Mouse (Mus musculus) embryonic fibroblast, embryonic 13.5 days (primary cell): ENCODE measurements at regions not wholly inside any gene's neighbourhood (a gene's known extent, or its start where the extent isn't known, plus 50 kb on each side); places are given as distances from the start of the nearest gene placed in this dataset.
A peak's percentile ranks its signal among the peaks of the same experiment; 100 is the strongest.

Experiments
- H3K27ac ChIP-seq: 2 replicates; pipeline ENCODE4 v1.5.1; 2012; ENCODE audit warnings: low read length, control low read depth, inconsistent platforms; ENCODE audit not compliant: insufficient read depth
- H3K4me1 ChIP-seq: 2 replicates; pipeline ENCODE4 v1.6.1; 2011; ENCODE audit warnings: low read length; ENCODE audit not compliant: control insufficient read depth, insufficient read depth
- H3K4me3 ChIP-seq: 2 replicates; pipeline ENCODE4 v1.5.1; 2011; ENCODE audit warnings: mild to moderate bottlenecking, control low read depth, low read length; ENCODE audit not compliant: insufficient read depth
- CTCF ChIP-seq: IDR thresholded peaks from 2 replicates; pipeline ENCODE4 v1.5.1; 2011; ENCODE audit warnings: mild to moderate bottlenecking, control low read depth, low read length, moderate library complexity, borderline replicate concordance; ENCODE audit not compliant: insufficient read depth
- POLR2A ChIP-seq: IDR thresholded peaks from 2 replicates; pipeline ENCODE4 v1.6.1; 2011; ENCODE audit warnings: low read depth, mild to moderate bottlenecking, control low read depth, low read length, moderate library complexity

DNA sequence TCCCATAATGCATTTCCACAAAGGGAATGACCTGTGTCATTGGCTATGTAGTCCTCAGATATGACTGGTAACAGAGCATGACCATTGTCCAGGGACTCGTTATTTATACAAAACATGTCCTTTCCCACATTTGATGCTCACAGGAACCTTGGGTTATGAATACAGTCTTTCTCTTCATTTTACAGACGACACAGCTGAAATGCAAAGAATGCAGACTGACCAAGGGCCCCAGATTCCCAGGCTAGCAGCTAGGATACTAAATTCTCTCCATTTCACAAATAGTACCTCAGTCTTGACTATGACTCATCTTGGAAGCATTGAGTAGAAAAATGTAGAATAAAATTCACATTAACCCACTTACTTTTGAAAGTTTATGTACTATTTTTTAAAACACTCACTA, 182.7 kb upstream of the Sox4 start:
- H3K4me3 ChIP-seq: no peak overlapping the region
- H3K4me1 ChIP-seq: peaks cover 2% of the 10 kb centered on the region; the same call in 1 of the 2 replicates
- H3K27ac ChIP-seq: peak overlapping the region; percentile 77
- TF ChIP-seq CTCF (no peak), POLR2A (no peak)

DNA sequence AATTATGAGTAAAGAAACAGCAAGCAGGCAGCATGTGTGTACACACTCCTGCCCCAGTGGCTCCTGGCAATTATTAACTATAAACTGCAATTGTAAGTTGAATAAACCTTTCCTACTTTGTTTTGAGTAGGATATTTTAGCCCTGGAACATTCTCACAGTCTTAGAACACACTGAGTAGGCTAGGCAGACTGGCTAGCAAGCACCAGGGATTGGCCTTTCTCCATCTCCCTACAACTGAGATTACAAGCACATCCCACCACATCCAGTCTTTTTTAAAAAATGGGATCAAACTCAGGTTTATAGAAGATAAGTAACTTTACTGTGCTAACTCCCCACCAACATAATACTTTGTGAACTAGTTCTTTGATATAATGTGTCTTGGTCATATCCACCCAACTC, 174.0 kb upstream of the Sox4 start:
- no peak overlapping the region for H3K4me3 ChIP-seq
- TF ChIP-seq POLR2A (no peak), CTCF (no peak)
- no peak overlapping the region for H3K27ac ChIP-seq
- H3K4me1 ChIP-seq: no peaks in the 10 kb centered on the region

DNA sequence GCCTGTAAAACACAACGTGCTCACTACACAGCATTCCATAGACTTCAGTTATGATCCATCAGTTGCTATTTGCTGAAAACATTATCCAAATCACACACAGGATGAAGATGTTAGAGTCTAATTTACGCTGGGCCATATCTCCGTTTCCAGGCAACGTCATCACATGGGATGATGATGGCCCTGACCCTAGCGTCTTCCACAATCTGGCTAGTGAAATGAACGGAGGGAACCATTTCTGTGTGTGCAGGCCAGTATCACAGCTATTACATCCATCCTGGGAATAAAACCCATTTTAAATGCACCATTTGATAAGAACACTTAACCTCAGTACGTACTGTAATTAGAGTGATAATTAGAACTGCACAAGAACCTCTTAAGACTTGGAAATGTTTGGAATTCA, 170.0 kb upstream of the Sox4 start:
- TF ChIP-seq POLR2A (no peak), CTCF (no peak)
- Histone ChIP-seq H3K4me1 (no peaks in the 10 kb centered on the region), H3K4me3 (no peak overlapping the region), H3K27ac (no peak overlapping the region)

DNA sequence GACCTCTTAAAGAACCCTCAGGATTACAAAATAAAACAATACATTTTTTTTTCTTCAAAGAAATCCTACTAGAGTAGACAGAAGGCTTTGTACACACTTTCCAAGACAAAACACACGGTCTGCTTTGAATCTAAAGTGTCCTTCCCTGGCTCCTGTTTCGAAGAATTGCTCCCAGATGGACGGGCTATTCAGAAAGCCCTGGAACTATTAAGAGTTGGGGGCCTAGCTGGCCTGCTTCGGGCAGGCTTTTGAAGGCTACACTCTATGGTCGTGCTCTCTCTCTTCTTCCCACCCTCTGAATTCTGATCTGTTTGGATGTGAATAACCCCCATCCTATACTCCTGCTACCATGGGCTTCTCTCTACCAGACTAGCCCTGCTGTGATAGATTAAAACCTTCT, 167.6 kb upstream of the Sox4 start:
- H3K4me3 ChIP-seq: no peak overlapping the region
- H3K27ac ChIP-seq: no peak overlapping the region
- no peaks in the 10 kb centered on the region for H3K4me1 ChIP-seq
- no peak for TF ChIP-seq POLR2A
- TF ChIP-seq CTCF: no peak

DNA sequence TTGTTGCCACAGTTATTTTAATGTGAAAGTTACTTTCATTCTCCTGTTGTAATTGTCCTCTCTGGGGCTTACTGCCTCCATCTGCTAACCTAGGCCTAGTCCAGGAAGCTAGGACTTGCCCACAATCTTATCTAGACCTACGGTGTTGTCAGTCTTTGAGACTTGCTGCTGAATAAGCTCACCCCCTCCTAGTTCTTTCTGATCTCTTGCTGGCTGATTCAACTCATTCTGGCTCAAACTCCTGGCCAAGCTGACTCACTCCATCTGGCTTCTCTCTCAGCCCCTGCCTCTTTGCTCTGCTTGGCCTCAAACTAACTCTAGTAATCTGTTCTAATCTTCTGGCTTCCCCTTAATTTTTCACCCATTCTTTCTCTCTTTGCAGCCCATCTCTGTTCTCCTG, 165.8 kb upstream of the Sox4 start:
- no peak overlapping the region for H3K27ac ChIP-seq

DNA sequence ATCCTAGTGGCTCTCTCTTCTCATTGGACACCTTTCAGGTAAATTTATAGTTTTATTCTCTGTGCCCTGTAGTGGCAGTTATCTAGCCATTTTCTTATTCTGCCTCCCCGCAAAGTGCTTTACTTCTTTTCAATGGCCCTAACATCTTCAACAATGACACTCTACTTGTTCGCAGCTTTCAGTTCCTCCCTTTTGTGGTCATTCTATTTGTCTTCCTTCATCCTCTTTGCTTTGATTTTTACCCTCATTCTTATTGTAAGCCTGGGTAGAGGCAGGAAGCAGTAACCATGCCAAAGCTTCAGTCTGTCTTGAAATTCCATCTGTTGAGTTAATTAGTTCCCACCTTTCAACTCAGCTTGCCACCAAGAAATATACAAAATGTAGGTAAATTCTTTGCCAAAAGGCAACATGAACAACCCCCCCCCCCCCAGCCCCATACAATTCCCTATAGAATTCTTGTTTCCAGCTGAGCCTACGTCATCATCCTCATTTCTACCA, 161.5 kb upstream of the Sox4 start:
- TF ChIP-seq CTCF (no peak), POLR2A (no peak)
- Histone ChIP-seq H3K4me3 (no peak overlapping the region), H3K27ac (no peak overlapping the region), H3K4me1 (no peaks in the 10 kb centered on the region)

More for the DNA sequence above, 165.8 kb upstream of the Sox4 start:
- Histone ChIP-seq H3K4me1 (no peaks in the 10 kb centered on the region), H3K4me3 (no peak overlapping the region)
- no peak for TF ChIP-seq CTCF
- no peak for TF ChIP-seq POLR2A

DNA sequence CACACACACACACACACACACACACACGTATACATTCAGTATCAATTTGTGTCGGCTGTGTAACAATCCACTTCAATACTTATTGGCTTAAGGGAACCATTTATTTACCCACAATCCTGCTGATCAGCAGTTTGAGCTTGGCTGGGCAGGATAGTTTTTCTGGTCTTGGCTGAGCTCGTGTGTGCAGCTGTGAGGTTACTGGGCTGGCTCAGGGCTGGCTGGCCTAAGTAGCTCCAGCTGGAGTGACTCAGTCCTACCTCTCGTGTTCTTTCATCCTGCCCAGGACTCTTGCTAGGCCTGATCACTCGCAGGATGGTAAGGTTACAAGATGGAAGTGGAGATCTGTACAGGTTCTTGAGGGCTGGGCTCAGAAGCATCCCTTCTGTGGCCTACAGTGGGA, 156.6 kb upstream of the Sox4 start:
- H3K27ac ChIP-seq: peak overlapping the region; percentile 15; the same call in 1 of the 2 replicates
- H3K4me3 ChIP-seq: no peak overlapping the region
- no peaks in the 10 kb centered on the region for H3K4me1 ChIP-seq
- TF ChIP-seq CTCF: no peak
- TF ChIP-seq POLR2A: no peak

DNA sequence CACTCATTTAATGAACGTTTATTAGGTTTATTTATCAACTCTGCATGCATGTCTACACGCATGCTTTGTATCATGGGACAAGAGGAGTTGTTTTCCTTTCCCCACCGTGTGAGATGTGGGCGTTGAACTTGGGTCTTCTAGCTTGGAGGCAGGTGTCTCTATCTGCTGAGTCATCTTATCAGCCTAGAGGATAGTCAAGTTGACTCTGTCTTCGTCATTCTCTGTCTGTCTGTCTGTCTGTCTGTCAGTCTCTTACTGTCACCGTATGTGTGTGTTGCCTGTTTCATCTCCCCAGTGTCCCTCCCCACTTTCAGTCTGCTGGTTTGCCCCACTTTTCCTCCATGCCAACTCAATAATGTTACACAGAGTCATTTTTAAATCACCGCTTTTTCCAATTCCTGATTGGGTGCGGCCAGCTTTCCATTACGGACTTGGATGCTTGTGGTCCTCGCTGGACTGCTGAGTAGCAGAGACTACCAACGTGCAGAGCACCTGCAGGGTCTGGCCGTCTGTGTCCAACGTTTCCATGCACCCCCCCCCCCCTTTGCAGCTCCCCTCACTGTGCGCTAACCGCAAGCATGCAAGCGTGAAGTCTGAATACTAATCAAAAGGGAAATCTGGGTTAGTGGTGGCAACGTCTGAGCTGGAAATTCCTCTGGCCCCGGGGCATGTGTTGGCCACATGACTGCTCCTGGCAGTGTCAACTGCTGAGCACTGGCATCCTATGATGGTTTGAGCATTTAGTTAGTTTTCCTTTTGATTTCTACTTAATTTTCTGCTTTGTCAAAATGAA, 155.7 kb upstream of the Sox4 start:
- 0 out of 2 replicates have a peak overlapping the region, but pooled peaks have one; percentile 15 for H3K27ac ChIP-seq
- no peaks in the 10 kb centered on the region for H3K4me1 ChIP-seq
- TF ChIP-seq CTCF: no peak
- TF ChIP-seq POLR2A: no peak
- H3K4me3 ChIP-seq: no peak overlapping the region

DNA sequence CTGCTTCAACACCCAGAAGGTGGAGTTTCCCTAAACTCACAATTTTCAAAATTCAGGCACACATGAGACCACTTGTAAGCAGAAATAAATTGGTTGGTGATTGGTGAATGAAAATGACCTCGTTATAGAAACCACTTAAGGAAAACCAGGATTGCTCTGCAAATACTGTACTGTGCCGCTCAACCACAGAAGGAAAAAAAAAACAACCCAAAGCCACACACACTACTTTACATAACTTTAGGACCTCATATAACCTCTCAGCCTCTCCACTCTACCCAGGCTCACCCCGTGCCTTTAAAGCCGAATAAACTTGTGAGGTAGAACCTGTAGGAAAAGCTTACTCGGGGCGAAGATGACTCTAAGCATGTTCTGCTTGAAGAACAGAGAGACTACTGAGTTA, 154.7 kb upstream of the Sox4 start:
- no peak for TF ChIP-seq POLR2A
- TF ChIP-seq CTCF: no peak
- no peak overlapping the region for H3K27ac ChIP-seq
- no peaks in the 10 kb centered on the region for H3K4me1 ChIP-seq
- H3K4me3 ChIP-seq: no peak overlapping the region

DNA sequence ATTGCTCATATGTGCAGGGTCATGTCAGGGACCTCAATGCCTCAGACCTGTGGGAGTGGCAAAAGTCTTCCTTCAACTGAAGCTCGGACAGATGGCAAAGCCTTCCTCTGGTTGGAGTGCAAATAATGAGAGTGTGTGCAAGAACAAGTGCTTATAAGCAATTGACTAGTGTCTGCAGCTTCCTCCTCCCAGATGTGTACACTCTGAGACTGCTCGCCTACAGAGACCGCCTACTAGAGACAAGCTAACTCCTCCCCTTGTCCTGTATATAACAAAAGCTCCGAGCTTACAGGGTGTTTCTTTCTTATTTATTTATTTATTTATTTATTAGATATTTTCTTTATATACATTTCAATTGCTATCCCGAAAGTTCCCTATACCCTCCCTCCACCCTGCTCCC, 138.7 kb upstream of the Sox4 start:
- Histone ChIP-seq H3K27ac (no peak overlapping the region), H3K4me1 (no peaks in the 10 kb centered on the region), H3K4me3 (no peak overlapping the region)
- no peak for TF ChIP-seq POLR2A
- no peak for TF ChIP-seq CTCF

DNA sequence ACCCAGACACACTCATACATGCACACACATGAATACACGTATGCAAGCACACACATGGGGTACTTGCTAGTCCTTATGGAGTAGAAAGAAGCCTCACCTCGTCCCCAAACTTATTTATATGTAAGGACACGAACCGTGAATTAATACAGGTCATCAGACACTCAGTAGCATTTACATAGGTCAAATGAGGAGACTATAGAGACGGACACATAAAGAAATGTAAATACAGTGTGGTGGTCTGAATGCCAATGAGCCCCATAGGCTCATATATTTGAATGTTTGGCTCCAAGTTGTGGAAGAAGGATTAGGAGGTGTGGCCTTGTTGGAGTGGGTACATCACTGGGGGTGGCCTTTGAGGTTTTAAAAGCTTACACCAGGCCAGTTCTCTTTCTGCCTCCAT, 133.3 kb upstream of the Sox4 start:
- Histone ChIP-seq H3K4me3 (no peak overlapping the region), H3K27ac (no peak overlapping the region), H3K4me1 (no peaks in the 10 kb centered on the region)
- TF ChIP-seq POLR2A (no peak), CTCF (no peak)
